Mouse (Mus musculus) gastrocnemius, postnatal 25 days (tissue): ENCODE data around the gene Uevld. TPM values are rescaled to one million over a fixed set of nuclear protein-coding genes. Genes with fewer than 3 reads are reported as not detected.

Source experiments
- total RNA-seq, 2 experiments: library from RNA; stranded (reverse); gene quantifications; 1 replicate in 1 of 2; 2 replicates in 1 of 2; pipeline ENCODE4 v1.2.3; 2021

Uevld gene
- total RNA-seq, 2 experiments from 2014 or later = 7.0 to 8.8 TPM

Other genes starting within 250 kb of the Uevld start
- gene Saal1, start 247.8 kb downstream of the Uevld start, total RNA-seq = 1 to 10 TPM; 2.7 TPM
- gene Saa3, start 242.8 kb downstream of the Uevld start, total RNA-seq = not detected
- gene Saa4, start 225.9 kb downstream of the Uevld start, total RNA-seq = not detected
- gene Saa1, start 215.5 kb downstream of the Uevld start, total RNA-seq = not detected
- gene Saa2, start 206.7 kb downstream of the Uevld start, total RNA-seq = not detected
- 10 to 100 TPM in 1 of 2 experiments, 1 to 10 TPM in 1; 9.8 to 10.9 TPM for gene Hps5, start 162.5 kb downstream of the Uevld start, total RNA-seq
- gene Gtf2h1, start 162.4 kb downstream of the Uevld start, total RNA-seq = 10 to 100 TPM; 13.0 to 15.3 TPM
- gene Ldha, start 117.1 kb downstream of the Uevld start, total RNA-seq = 1,000 to 10,000 TPM; 2,738 to 2,745 TPM
- not detected for gene Ldhc, start 97.3 kb downstream of the Uevld start, total RNA-seq
- 10 to 100 TPM; 42.0 to 46.9 TPM for gene Tsg101, start 38.6 kb downstream of the Uevld start, total RNA-seq
- gene Gm9999, start 25.1 kb upstream of the Uevld start, total RNA-seq = not detected
- 1 to 10 TPM; 4.7 to 4.8 TPM for gene Spty2d1, start 49.9 kb upstream of the Uevld start, total RNA-seq
- 1 to 10 TPM; 4.6 to 5.2 TPM for gene Tmem86a, start 92.1 kb upstream of the Uevld start, total RNA-seq
- not detected for gene Ptpn5, start 175.2 kb upstream of the Uevld start, total RNA-seq
- not detected for gene Mrgpra6, start 246.4 kb upstream of the Uevld start, total RNA-seq